Mouse (Mus musculus): ENCODE data around the gene Pex14. TPM values are rescaled to one million over a fixed set of nuclear protein-coding genes. Genes with fewer than 3 reads are reported as not detected.

The Pex14 gene
- polyA plus RNA-seq, 1 experiment from 2014 or later = 48.9 TPM

DNA sequence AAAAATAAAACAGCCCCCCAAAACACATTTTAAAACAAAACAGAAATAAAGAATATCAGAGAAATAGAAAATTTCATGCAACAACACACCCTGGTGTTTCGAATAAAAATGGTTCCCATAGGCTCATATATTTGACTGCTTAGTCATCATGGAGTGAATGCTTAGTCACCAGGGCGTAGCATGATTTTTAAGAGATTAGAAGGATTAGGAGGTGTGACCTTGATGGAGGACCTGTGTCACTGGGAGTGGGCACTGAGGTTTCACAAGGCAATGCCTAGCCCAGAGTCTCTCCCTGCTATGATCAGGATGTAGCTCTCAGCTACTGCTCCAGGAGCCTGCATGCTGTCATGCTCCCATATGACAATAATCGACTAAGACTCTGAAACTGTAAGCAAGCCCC lies 93.6 kb downstream of the Pex14 start:
- no peaks in the 10 kb centered on the region for H3K9me3 ChIP-seq (ENCODE audit: control insufficient read depth)
- no peak overlapping the region for H3K4me3 ChIP-seq (ENCODE audit: low read depth, low read length)
- H3K36me3 ChIP-seq (ENCODE audit: control insufficient read depth, insufficient read depth) = no peaks in the 10 kb centered on the region
- H3K27me3 ChIP-seq (replicated peaks; ENCODE audit: control insufficient read depth, insufficient read depth, low read length) = no peaks in the 10 kb centered on the region
- H3K27ac ChIP-seq (ENCODE audit: low read depth, low read length) = no peak overlapping the region
- H3K9ac ChIP-seq (ENCODE audit: low read depth, low read length) = no peak overlapping the region
- H3K4me2 ChIP-seq (replicated peaks; ENCODE audit: low read depth) = no peak overlapping the region
- TF ChIP-seq CTCF (IDR thresholded peaks at IDR 0.05; ENCODE audit: low read depth) = no peak
- H3K4me1 ChIP-seq (replicated peaks; ENCODE audit: control insufficient read depth, insufficient read depth, low read length) = no peaks in the 10 kb centered on the region
- WGBS = 92% methylated on average over 3 of the region's 3 CpGs
- ATAC-seq = no peak

DNA sequence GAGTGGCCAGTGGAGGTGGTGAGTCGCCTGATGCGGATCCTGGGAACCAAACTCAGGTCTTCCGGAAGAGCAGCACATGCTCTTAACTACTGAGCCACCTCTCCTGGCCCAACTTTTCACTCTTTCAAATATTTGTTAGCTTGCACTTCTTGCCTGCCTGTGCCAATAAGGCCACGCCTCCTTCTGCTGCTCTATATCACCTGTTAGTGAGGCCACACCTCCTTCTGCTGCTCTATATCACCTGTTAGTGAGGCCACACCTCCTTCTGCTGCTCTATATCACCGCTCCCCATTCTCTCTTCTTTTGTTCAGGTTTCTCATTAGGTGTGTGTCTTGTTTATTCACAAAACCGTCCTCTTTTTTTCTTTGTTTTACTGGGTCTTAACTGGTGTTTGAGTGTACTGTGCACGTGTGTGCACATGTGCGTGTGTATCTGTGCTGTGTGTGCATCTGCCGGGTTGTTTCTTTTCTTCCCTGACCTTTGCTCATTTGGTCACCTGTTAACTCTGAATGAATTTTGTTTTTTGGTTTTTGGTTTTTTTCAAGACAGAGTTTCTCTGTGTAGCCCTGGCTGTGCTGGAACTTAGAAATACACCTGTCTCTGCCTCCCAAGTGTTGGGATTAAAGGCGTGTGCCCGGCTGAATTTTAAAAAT lies 97.1 kb downstream of the Pex14 start:
- WGBS = 62% methylated on average over 11 of the region's 11 CpGs
- peak; percentile 91 for ATAC-seq
- no peak overlapping the region for H3K9ac ChIP-seq (ENCODE audit: low read depth, low read length)
- H3K4me2 ChIP-seq (replicated peaks; ENCODE audit: low read depth) = peak overlapping the region; percentile 46
- H3K36me3 ChIP-seq (ENCODE audit: control insufficient read depth, insufficient read depth) = no peaks in the 10 kb centered on the region
- no peak overlapping the region for H3K4me3 ChIP-seq (ENCODE audit: low read depth, low read length)
- no peaks in the 10 kb centered on the region for H3K9me3 ChIP-seq (ENCODE audit: control insufficient read depth)
- H3K27ac ChIP-seq (ENCODE audit: low read depth, low read length) = no peak overlapping the region
- no peaks in the 10 kb centered on the region for H3K27me3 ChIP-seq (replicated peaks; ENCODE audit: control insufficient read depth, insufficient read depth, low read length)
- no peak for TF ChIP-seq CTCF (IDR thresholded peaks at IDR 0.05; ENCODE audit: low read depth)
- no peaks in the 10 kb centered on the region for H3K4me1 ChIP-seq (replicated peaks; ENCODE audit: control insufficient read depth, insufficient read depth, low read length)

DNA sequence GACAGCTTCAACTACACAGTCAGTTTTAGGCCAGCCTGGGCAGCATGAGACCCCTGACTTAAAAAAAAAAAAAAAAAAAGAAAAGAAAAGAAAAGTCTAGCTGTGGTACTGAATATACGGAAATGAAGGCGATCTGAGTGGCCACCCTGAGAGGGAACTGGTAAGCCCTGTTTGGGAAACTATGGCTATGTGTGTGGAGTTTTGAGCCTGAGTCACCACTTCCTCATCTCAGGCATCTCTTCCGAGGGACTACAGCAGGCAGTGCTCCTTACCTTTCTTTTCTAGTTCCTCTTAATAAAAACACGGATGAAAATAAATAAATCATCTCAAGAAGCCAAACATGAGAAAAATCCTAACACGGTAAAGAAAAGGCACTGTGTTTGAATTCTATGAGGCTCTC lies 98.2 kb downstream of the Pex14 start:
- H3K4me1 ChIP-seq (replicated peaks; ENCODE audit: control insufficient read depth, insufficient read depth, low read length) = no peaks in the 10 kb centered on the region
- no peak overlapping the region for H3K9ac ChIP-seq (ENCODE audit: low read depth, low read length)
- no peak for TF ChIP-seq CTCF (IDR thresholded peaks at IDR 0.05; ENCODE audit: low read depth)
- no peak overlapping the region for H3K4me3 ChIP-seq (ENCODE audit: low read depth, low read length)
- no peaks in the 10 kb centered on the region for H3K9me3 ChIP-seq (ENCODE audit: control insufficient read depth)
- H3K36me3 ChIP-seq (ENCODE audit: control insufficient read depth, insufficient read depth) = no peaks in the 10 kb centered on the region
- H3K27me3 ChIP-seq (replicated peaks; ENCODE audit: control insufficient read depth, insufficient read depth, low read length) = no peaks in the 10 kb centered on the region
- no peak for ATAC-seq
- no peak overlapping the region for H3K4me2 ChIP-seq (replicated peaks; ENCODE audit: low read depth)
- no peak overlapping the region for H3K27ac ChIP-seq (ENCODE audit: low read depth, low read length)
- WGBS = 74% methylated on average over 5 of the region's 5 CpGs

DNA sequence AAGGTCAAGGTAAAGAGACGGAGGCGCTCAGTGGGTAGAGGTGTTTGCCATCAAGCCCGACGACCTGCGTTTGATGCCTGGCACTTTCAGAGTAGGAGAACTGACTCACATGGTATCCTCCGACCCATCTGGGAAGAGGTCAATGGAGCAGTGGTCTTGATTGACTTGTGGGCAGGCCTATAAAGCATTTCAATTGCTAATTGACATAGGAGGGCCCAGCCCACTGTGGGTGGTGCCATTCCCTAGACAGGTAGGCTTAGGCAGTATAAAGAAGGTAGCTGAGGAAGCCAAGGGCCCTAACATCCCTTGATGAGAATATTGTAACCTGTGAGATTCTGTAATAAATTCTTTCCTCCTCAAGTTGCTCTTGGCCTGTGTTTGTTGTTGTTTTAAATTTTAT lies 98.9 kb downstream of the Pex14 start:
- Histone ChIP-seq H3K4me2 (replicated peaks; ENCODE audit: low read depth) (no peak overlapping the region), H3K4me1 (replicated peaks; ENCODE audit: control insufficient read depth, insufficient read depth, low read length) (no peaks in the 10 kb centered on the region), H3K9me3 (ENCODE audit: control insufficient read depth) (no peaks in the 10 kb centered on the region), H3K27ac (ENCODE audit: low read depth, low read length) (no peak overlapping the region), H3K9ac (ENCODE audit: low read depth, low read length) (no peak overlapping the region), H3K4me3 (ENCODE audit: low read depth, low read length) (no peak overlapping the region), H3K27me3 (replicated peaks; ENCODE audit: control insufficient read depth, insufficient read depth, low read length) (no peaks in the 10 kb centered on the region), H3K36me3 (ENCODE audit: control insufficient read depth, insufficient read depth) (no peaks in the 10 kb centered on the region)
- 95% methylated on average over 6 of the region's 6 CpGs for WGBS
- no peak for TF ChIP-seq CTCF (IDR thresholded peaks at IDR 0.05; ENCODE audit: low read depth)
- ATAC-seq = no peak

DNA sequence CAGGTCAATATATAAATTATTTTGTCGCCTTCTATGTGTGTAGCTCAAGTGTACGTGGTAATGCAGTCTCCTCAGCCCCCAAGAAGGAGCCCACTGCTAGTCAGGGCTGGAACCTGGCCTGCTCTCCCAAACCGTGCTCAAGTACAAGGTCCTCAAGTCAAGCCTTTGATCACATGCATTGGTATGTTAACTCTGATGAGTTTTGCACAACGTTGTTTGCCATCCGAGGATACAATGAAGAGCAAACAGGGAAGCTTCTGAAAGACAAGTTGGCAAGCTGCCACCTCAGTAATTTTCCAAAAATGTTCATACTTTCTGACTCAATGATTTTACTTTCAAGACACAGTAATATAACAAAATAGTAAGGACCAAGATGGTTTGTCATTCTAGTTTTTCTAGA lies 105.7 kb downstream of the Pex14 start:
- no peak overlapping the region for H3K4me3 ChIP-seq (ENCODE audit: low read depth, low read length)

DNA sequence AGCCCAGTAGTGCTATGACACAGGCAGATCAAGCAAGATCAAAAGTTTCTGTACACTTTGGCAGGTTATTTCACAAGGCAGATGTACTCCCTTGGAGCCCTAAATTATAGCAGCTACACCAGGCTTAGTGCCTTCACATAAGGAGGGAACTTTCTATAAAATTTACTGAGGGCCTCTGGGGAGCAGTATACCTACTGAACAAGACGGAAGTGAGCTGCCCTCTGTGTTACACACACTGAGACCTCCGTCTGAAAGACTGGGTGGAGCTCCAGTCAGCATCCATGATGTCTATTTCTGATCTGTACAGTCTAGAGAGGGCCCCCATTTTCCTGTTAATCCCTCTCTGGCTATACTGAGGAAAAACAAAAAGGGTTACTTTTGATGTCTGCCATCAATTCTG lies 109.6 kb downstream of the Pex14 start:
- ATAC-seq = no peak
- H3K27me3 ChIP-seq (replicated peaks; ENCODE audit: control insufficient read depth, insufficient read depth, low read length) = no peaks in the 10 kb centered on the region
- H3K4me3 ChIP-seq (ENCODE audit: low read depth, low read length) = no peak overlapping the region
- 39% methylated on average over 2 of the region's 2 CpGs for WGBS
- H3K9ac ChIP-seq (ENCODE audit: low read depth, low read length) = no peak overlapping the region
- no peak overlapping the region for H3K27ac ChIP-seq (ENCODE audit: low read depth, low read length)
- TF ChIP-seq CTCF (IDR thresholded peaks at IDR 0.05; ENCODE audit: low read depth) = no peak
- no peaks in the 10 kb centered on the region; the same call in 1 of the 2 replicates for H3K36me3 ChIP-seq (ENCODE audit: control insufficient read depth, insufficient read depth)
- 0 out of 2 replicates have a peak, but pooled peaks cover 6% of the 10 kb centered on the region for H3K4me1 ChIP-seq (replicated peaks; ENCODE audit: control insufficient read depth, insufficient read depth, low read length)
- no peaks in the 10 kb centered on the region for H3K9me3 ChIP-seq (ENCODE audit: control insufficient read depth)
- no peak overlapping the region for H3K4me2 ChIP-seq (replicated peaks; ENCODE audit: low read depth)

More for the DNA sequence above, 105.7 kb downstream of the Pex14 start:
- TF ChIP-seq CTCF (IDR thresholded peaks at IDR 0.05; ENCODE audit: low read depth) = no peak
- H3K27ac ChIP-seq (ENCODE audit: low read depth, low read length) = no peak overlapping the region
- no peak overlapping the region for H3K9ac ChIP-seq (ENCODE audit: low read depth, low read length)
- no peaks in the 10 kb centered on the region for H3K27me3 ChIP-seq (replicated peaks; ENCODE audit: control insufficient read depth, insufficient read depth, low read length)
- H3K4me2 ChIP-seq (replicated peaks; ENCODE audit: low read depth) = no peak overlapping the region
- WGBS = 67% methylated on average over 5 of the region's 5 CpGs
- H3K9me3 ChIP-seq (ENCODE audit: control insufficient read depth) = no peaks in the 10 kb centered on the region
- no peaks in the 10 kb centered on the region for H3K36me3 ChIP-seq (ENCODE audit: control insufficient read depth, insufficient read depth)
- H3K4me1 ChIP-seq (replicated peaks; ENCODE audit: control insufficient read depth, insufficient read depth, low read length) = no peaks in the 10 kb centered on the region
- no peak for ATAC-seq
